Mouse (Mus musculus): Measurements from ENCODE around the gene Slc45a2. TPM values are rescaled to one million over a fixed set of nuclear protein-coding genes. Genes with fewer than 3 reads are reported as not detected.

The Slc45a2 gene
- polyA plus RNA-seq, 1 experiment from 2014 or later: 0.04 TPM

DNA sequence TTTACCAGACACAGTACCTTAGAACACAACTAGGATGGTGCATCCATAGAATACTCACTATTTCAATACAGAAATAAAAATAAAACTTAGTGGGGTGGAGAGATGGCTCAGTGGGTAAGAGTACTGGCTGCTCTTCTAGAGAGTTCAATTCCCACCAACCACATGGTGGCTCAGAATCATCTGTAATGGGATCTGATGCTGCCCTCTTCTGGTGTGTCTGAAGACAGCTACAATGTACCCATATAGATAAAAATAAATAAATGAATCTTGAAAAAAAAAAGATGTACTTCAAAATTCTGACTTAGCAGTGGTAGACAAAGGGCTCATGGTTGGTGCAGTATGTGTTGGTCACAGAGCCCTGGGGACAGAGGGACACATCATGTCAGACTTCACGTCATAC is 9.0 kb upstream of the Slc45a2 start:
- ATAC-seq (replicated peaks; ENCODE audit: low FRiP score, low read depth): no peak
- Histone ChIP-seq H3K27me3 (ENCODE audit: insufficient read depth, low read length) (no peaks in the 10 kb centered on the region), H3K9ac (ENCODE audit: low read depth, low read length) (no peak overlapping the region), H3K4me1 (replicated peaks; ENCODE audit: insufficient read depth, low read length) (no peaks in the 10 kb centered on the region), H3K4me3 (replicated peaks; ENCODE audit: low read depth, low read length) (no peak overlapping the region), H3K36me3 (ENCODE audit: insufficient read depth, low read length) (peaks cover 16% of the 10 kb centered on the region; the same call in 1 of the 2 replicates), H3K27ac (no peak overlapping the region), H3K9me3 (replicated peaks; ENCODE audit: low read length) (no peaks in the 10 kb centered on the region), H3K4me2 (ENCODE audit: low read length) (no peak overlapping the region)
- peak; percentile 49 for TF ChIP-seq CTCF (IDR thresholded peaks at IDR 0.05; ENCODE audit: low read depth)
- no peak for DNase-seq (ENCODE audit: low spot score)
- 97% methylated on average over 1 of the region's 1 CpGs for WGBS

DNA sequence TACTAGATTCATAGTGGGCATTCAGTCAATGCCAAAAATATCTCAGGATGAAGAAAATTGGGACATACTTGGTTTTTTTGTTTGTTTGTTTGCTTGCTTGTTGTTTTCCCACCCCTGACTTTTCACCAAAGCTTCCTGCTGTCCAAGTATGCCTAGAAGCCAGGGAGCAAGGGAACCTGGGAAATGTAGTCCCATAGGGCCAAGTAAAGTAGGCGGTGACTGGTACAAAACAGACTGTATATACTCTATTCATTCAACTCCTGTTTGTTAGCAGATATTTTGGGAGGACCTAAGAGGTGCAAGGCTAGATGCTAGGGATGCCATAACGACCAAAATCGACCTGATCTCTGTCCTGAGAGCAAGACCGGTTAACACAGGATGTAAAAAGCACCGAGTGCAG is 689 bp upstream of the Slc45a2 start:
- no peak overlapping the region for H3K4me3 ChIP-seq (replicated peaks; ENCODE audit: low read depth, low read length)
- TF ChIP-seq CTCF (IDR thresholded peaks at IDR 0.05; ENCODE audit: low read depth): no peak
- DNase-seq (ENCODE audit: low spot score) (peak; percentile 15), ATAC-seq (replicated peaks; ENCODE audit: low FRiP score, low read depth) (no peak)
- no peak overlapping the region for H3K9ac ChIP-seq (ENCODE audit: low read depth, low read length)
- H3K36me3 ChIP-seq (ENCODE audit: insufficient read depth, low read length): peaks cover 4% of the 10 kb centered on the region; the same call in 1 of the 2 replicates
- H3K4me1 ChIP-seq (replicated peaks; ENCODE audit: insufficient read depth, low read length): no peaks in the 10 kb centered on the region
- peak overlapping the region; percentile 2; the same call in 1 of the 2 replicates for H3K4me2 ChIP-seq (ENCODE audit: low read length)
- H3K27me3 ChIP-seq (ENCODE audit: insufficient read depth, low read length): no peaks in the 10 kb centered on the region
- H3K27ac ChIP-seq: no peak overlapping the region
- H3K9me3 ChIP-seq (replicated peaks; ENCODE audit: low read length): no peaks in the 10 kb centered on the region
- 41% methylated on average over 5 of the region's 5 CpGs for WGBS

DNA sequence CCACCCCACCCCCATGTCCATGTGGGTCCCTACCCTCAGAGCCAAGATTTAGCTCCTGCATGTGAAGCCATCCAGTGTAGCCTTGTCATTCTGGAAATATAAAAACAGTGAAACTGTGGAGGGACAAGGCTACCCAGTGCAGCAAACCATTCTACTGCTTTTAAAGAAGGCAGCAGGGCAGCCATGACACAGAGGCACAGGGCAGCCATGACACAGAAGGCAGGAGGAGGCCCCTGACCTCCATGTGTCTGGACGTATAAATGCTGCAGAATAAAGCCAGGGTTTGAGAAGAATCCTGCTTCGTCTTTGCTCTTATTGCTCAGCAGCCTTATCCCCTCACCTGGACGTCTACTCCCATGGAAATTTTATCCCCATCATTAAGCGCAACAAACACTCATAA is 3.3 kb downstream of the Slc45a2 start:
- no peaks in the 10 kb centered on the region for H3K27me3 ChIP-seq (ENCODE audit: insufficient read depth, low read length)
- no peak for TF ChIP-seq CTCF (IDR thresholded peaks at IDR 0.05; ENCODE audit: low read depth)
- no peak for ATAC-seq (replicated peaks; ENCODE audit: low FRiP score, low read depth)
- no peaks in the 10 kb centered on the region for H3K4me1 ChIP-seq (replicated peaks; ENCODE audit: insufficient read depth, low read length)
- no peak for DNase-seq (ENCODE audit: low spot score)
- H3K27ac ChIP-seq: no peak overlapping the region
- WGBS: 68% methylated on average over 4 of the region's 4 CpGs
- no peak overlapping the region for H3K4me3 ChIP-seq (replicated peaks; ENCODE audit: low read depth, low read length)
- H3K4me2 ChIP-seq (ENCODE audit: low read length): no peak overlapping the region
- no peaks in the 10 kb centered on the region for H3K36me3 ChIP-seq (ENCODE audit: insufficient read depth, low read length)
- H3K9me3 ChIP-seq (replicated peaks; ENCODE audit: low read length): no peaks in the 10 kb centered on the region
- no peak overlapping the region for H3K9ac ChIP-seq (ENCODE audit: low read depth, low read length)

GRCm38 (mm10) chr15:11004646-11005045 is 4.1 kb downstream of the Slc45a2 start:
- DNase-seq (ENCODE audit: low spot score) (no peak), ATAC-seq (replicated peaks; ENCODE audit: low FRiP score, low read depth) (no peak)
- WGBS: 75% methylated on average over 6 of the region's 6 CpGs
- no peak for TF ChIP-seq CTCF (IDR thresholded peaks at IDR 0.05; ENCODE audit: low read depth)
- Histone ChIP-seq H3K9me3 (replicated peaks; ENCODE audit: low read length) (no peaks in the 10 kb centered on the region), H3K4me2 (ENCODE audit: low read length) (no peak overlapping the region), H3K4me1 (replicated peaks; ENCODE audit: insufficient read depth, low read length) (no peaks in the 10 kb centered on the region), H3K27ac (no peak overlapping the region), H3K4me3 (replicated peaks; ENCODE audit: low read depth, low read length) (no peak overlapping the region), H3K9ac (ENCODE audit: low read depth, low read length) (no peak overlapping the region), H3K36me3 (ENCODE audit: insufficient read depth, low read length) (no peaks in the 10 kb centered on the region), H3K27me3 (ENCODE audit: insufficient read depth, low read length) (no peaks in the 10 kb centered on the region)

- Histone ChIP-seq H3K27me3 (ENCODE audit: insufficient read depth, low read length) (no peaks in the 10 kb centered on the region), H3K27ac (no peak overlapping the region), H3K4me2 (ENCODE audit: low read length) (no peak overlapping the region), H3K9ac (ENCODE audit: low read depth, low read length) (no peak overlapping the region), H3K9me3 (replicated peaks; ENCODE audit: low read length) (no peaks in the 10 kb centered on the region), H3K36me3 (ENCODE audit: insufficient read depth, low read length) (no peaks in the 10 kb centered on the region), H3K4me3 (replicated peaks; ENCODE audit: low read depth, low read length) (no peak overlapping the region), H3K4me1 (replicated peaks; ENCODE audit: insufficient read depth, low read length) (no peaks in the 10 kb centered on the region)
- 15% methylated on average over 5 of the region's 5 CpGs for WGBS
- ATAC-seq (replicated peaks; ENCODE audit: low FRiP score, low read depth) (no peak), DNase-seq (ENCODE audit: low spot score) (peak; percentile 65)
- peak; percentile 85 for TF ChIP-seq CTCF (IDR thresholded peaks at IDR 0.05; ENCODE audit: low read depth)
These were observed 8.2 kb downstream of the Slc45a2 start for GRCm38 (mm10) chr15:11008756-11009155.

- Histone ChIP-seq H3K27ac (no peak overlapping the region), H3K4me3 (replicated peaks; ENCODE audit: low read depth, low read length) (no peak overlapping the region), H3K4me2 (ENCODE audit: low read length) (no peak overlapping the region), H3K36me3 (ENCODE audit: insufficient read depth, low read length) (no peaks in the 10 kb centered on the region), H3K27me3 (ENCODE audit: insufficient read depth, low read length) (no peaks in the 10 kb centered on the region), H3K4me1 (replicated peaks; ENCODE audit: insufficient read depth, low read length) (no peaks in the 10 kb centered on the region), H3K9me3 (replicated peaks; ENCODE audit: low read length) (no peaks in the 10 kb centered on the region), H3K9ac (ENCODE audit: low read depth, low read length) (no peak overlapping the region)
- ATAC-seq (replicated peaks; ENCODE audit: low FRiP score, low read depth) (no peak), DNase-seq (ENCODE audit: low spot score) (no peak)
- WGBS: 91% methylated on average over 11 of the region's 11 CpGs
- no peak for TF ChIP-seq CTCF (IDR thresholded peaks at IDR 0.05; ENCODE audit: low read depth)
These were observed 10.5 kb downstream of the Slc45a2 start for GRCm38 (mm10) chr15:11010976-11011548.

DNA sequence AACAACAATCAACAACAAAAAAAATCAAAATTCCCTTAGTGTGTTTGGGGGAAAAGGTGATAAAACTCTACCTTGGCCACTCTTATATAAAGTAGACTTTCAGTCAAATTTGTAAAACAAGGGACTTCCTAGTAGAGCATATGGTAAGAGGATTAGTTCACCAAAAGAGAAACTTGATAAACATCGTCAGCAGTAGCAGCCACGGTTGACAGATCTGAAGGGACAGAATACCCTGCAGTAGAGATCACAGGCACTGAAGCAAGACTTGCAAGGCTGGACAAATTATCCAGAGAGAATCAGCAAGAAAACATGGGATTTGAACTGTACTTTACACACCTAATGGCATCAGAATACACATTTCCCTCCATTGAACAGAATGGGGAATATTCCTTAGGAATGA is 14.4 kb downstream of the Slc45a2 start:
- TF ChIP-seq CTCF (IDR thresholded peaks at IDR 0.05; ENCODE audit: low read depth): no peak
- no peaks in the 10 kb centered on the region for H3K4me1 ChIP-seq (replicated peaks; ENCODE audit: insufficient read depth, low read length)
- H3K27me3 ChIP-seq (ENCODE audit: insufficient read depth, low read length): no peaks in the 10 kb centered on the region
- no peaks in the 10 kb centered on the region for H3K36me3 ChIP-seq (ENCODE audit: insufficient read depth, low read length)
- WGBS: 30% methylated on average over 2 of the region's 2 CpGs
- peak; percentile 78 for DNase-seq (ENCODE audit: low spot score)
- H3K4me3 ChIP-seq (replicated peaks; ENCODE audit: low read depth, low read length): no peak overlapping the region
- H3K4me2 ChIP-seq (ENCODE audit: low read length): no peak overlapping the region
- H3K27ac ChIP-seq: no peak overlapping the region
- no peak overlapping the region for H3K9ac ChIP-seq (ENCODE audit: low read depth, low read length)
- peak; percentile 57; the same call in 1 of the 2 replicates for ATAC-seq (replicated peaks; ENCODE audit: low FRiP score, low read depth)
- no peaks in the 10 kb centered on the region for H3K9me3 ChIP-seq (replicated peaks; ENCODE audit: low read length)
